Mouse (Mus musculus): Measurements from ENCODE around the gene Eda. TPM values are rescaled to one million over a fixed set of nuclear protein-coding genes. Genes with fewer than 3 reads are reported as not detected.
"Not testable (repeated sequence)": the region's sequence is repeated elsewhere in the genome, so short reads cannot be mapped to it uniquely, and the experiment has no call there.

The Eda gene
- total RNA-seq, 2 experiments from 2014 or later: 0.67 TPM; not detected in 1

- ATAC-seq (replicated peaks; ENCODE audit: poor library complexity, severe bottlenecking): no peak
These were observed 425.5 kb downstream of the Eda start for GRCm38 (mm10) chrX:100400900-100401299.

GRCm38 (mm10) chrX:100401657-100402056, 426.3 kb downstream of the Eda start:
- no peak for ATAC-seq (replicated peaks; ENCODE audit: poor library complexity, severe bottlenecking)

GRCm38 (mm10) chrX:100409245-100409644, 433.8 kb downstream of the Eda start:
- ATAC-seq (replicated peaks; ENCODE audit: poor library complexity, severe bottlenecking): no peak

DNA sequence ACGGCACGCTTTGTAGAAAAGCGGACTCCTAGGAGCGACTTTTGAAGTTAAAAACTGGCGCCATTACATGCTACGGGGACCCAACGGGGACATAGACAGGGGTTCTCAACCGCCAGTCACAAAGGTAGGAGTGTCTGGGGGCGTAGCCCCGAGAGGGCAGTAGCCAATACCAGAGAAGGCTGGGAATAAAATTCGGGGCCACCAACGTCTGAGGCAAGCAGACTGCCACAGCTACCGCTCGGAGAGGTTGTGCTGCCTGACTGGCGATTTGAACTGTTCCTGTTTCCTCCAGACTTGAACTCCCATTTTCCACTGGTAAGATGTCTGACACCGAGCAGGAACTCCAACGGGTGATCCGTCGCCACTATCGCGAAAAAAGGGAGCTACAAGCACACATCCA, 453.3 kb downstream of the Eda start, which contains the start of gene Otud6a:
TSS of gene Otud6a (plus strand) at position 321 of the 400 bp plus-strand sequence.
- ATAC-seq (replicated peaks; ENCODE audit: poor library complexity, severe bottlenecking): no peak

DNA sequence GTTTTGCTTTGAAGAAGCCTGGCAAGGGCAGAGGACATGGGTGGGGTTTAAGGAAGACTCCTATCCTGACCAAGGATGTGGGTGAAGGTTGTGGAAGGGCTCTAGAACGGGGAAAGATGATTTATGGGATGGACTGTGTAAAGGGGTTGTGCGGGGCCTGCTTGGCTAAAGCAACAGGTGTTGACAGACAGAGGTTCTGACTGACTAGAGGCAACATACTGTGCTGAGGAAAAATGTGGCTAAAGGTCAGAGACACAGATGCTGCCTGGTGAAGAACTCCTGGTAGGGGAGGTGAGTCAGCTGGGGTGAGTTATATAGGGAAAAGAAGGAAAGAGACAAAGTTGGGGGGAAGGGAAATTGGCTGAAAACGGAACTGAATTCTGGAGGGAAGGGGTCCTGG, 456.9 kb downstream of the Eda start:
- ATAC-seq (replicated peaks; ENCODE audit: poor library complexity, severe bottlenecking): no peak

DNA sequence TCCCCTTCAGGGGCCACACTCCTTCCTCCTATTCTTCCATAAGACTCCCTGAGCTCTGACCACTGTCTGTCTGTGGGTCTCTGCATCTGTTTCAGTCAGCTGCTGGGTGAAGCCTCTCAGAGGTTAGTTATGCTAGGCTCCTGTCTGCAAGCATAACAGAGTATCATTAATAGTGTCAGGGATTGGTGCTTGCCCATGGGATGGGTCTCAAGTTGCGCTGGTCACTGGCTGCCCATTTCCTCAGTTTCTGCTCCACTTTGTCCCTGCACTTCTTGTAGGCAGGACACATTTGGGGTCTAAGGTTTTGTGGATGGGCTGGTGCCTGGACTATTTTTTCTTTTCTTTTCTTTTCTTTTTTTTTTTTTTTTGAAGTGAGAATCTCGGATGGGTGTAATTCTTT, 467.2 kb downstream of the Eda start, which contains the start of gene Awat2:
TSS of gene Awat2 (minus strand) at position 101 of the 400 bp plus-strand sequence.
- not testable (repeated sequence) for ATAC-seq (replicated peaks; ENCODE audit: poor library complexity, severe bottlenecking)

- no peak for ATAC-seq (replicated peaks; ENCODE audit: poor library complexity, severe bottlenecking)
These were observed 468.1 kb downstream of the Eda start for GRCm38 (mm10) chrX:100443532-100443931.

Other genes starting within 250 kb of the Eda start
- gene Tmem28, start 154.6 kb upstream of the Eda start, total RNA-seq (2014; fragmentation: Nextera tagmentation): not detected in 2 replicates
- not detected in 2 replicates for gene Tmem28, start 154.6 kb upstream of the Eda start, total RNA-seq (2017)